Mouse (Mus musculus) liver, adult (tissue): ENCODE data around the gene Yipf1.

Experiments
- GATA4 ChIP-seq: IDR thresholded peaks from 2 replicates; pipeline ENCODE4 v1.6.1; 2014; ENCODE audit warnings: mild to moderate bottlenecking, low read length; ENCODE audit not compliant: insufficient replicate concordance

Yipf1 gene

DNA sequence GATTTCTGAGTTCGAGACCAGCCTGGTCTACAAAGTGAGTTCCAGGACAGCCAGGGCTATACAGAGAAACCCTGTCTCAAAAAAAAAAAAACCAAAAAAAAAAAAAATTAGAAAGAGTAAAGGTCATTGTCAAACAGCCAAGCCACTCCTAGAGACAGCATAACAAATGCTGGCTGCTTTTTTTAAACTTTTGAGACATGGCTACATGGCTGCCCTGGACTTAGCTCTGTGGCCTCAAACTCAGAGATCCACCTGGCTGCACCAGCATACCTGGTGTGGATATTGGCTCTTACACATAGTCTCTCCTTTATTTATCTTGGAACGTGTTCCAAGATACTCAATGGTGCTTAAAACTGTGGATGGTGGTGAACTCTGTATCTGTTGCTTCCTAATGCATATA, 74.1 kb downstream of the Yipf1 start:
- no peak for TF ChIP-seq GATA4

DNA sequence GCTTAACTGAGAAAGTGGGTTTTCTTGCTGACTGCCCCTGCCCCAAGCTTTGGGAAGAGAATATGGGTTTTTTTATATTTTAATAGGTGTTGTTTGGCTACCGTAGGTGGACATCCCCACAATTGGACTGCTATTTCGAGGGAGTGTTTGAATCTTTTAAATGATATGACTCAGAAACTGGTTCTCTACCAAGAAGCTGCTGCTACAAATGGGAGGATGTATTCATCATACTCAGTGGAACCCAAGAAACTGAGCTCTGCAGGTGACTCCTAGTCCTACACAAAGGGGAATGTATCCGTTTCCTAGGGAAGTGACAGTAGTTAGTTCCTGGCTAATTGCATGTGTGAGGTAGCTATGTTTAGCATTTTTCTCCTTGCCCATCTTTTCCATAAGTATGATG, 75.2 kb downstream of the Yipf1 start:
- no peak for TF ChIP-seq GATA4

DNA sequence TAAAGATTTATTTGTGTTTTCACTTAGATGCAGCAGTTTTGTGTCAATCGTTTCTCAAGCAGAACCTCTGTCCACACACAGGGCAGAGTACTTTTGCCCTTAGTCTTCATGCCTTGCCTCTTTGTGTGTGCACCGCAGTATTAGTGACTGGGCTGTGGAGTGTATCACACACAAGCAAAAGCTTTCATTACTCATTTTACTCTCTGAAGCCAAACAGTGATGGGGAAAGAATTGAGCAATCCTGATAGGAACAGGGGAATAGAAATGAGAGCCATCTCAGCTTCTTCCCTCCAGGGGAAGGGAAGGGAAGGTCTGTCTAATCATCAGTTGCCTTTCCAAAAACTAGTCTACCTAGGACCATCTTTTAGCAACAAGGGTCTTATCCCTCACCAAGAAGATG, 79.6 kb downstream of the Yipf1 start:
- TF ChIP-seq GATA4, result no peak
